In genomic region chr3:26874706-26875105, GRCm38 (mm10) we compare ENCODE assay signal across 16 mouse cellular contexts.
DNase-seq lines count a peak whose midpoint lies in the region; ATAC-seq lines count a peak whose summit lies in the region.
"Had no signal": no experiment of that assay in that cellular context is flagged by ENCODE, and none has a peak within 500 bp of the region (broad histone marks: within the 10 kb centered on the region; RNA-seq: fewer than 3 reads in every experiment).

No protein-coding gene starts in this region.

- ATAC-seq in forebrain, embryonic 13.5 days = peak; percentile 72; the same call in 1 of the 2 replicates
- ATAC-seq: intestine, embryonic 16.5 days had no signal

- no peaks in the 10 kb centered on the region for H3K27me3 ChIP-seq in forebrain, embryonic 13.5 days
- H3K27me3 ChIP-seq in forebrain, embryonic 10.5 days (ENCODE audit: poor library complexity, severe bottlenecking) = no peaks in the 10 kb centered on the region
- H3K27me3 ChIP-seq: embryonic facial prominence, embryonic 12.5 days; heart, embryonic 13.5 days; limb, embryonic 12.5 days had no signal

- DNase-seq in forebrain, embryonic 10.5 days (ENCODE audit: extremely low spot score, low spot score) = no peak
- peak; percentile 60 to 63 for DNase-seq in layer of hippocampus, postnatal 10 days (ENCODE audit: low spot score in 2 of 2)
- no peak for DNase-seq in layer of hippocampus, postnatal 25 days (ENCODE audit: extremely low spot score in 1 of 2, low spot score in 1 of 2)
- DNase-seq in brain, adult 2 months (ENCODE audit: low read depth, low spot score) = peak; percentile 49
- DNase-seq in cerebellum, postnatal 14 days = peak; percentile 63 to 76
- DNase-seq in gastrocnemius, postnatal 25 days = no peak
- no peak for DNase-seq in kidney, adult 18-20 months
- DNase-seq: heart, postnatal 4 days; kidney, postnatal 10 days; lung, postnatal 10 days had no signal

- H3K9me3 ChIP-seq in forebrain, embryonic 13.5 days (replicated peaks) = no peaks in the 10 kb centered on the region
- H3K9me3 ChIP-seq in forebrain, embryonic 10.5 days = no peaks in the 10 kb centered on the region
- H3K9me3 ChIP-seq: embryonic facial prominence, embryonic 12.5 days; heart, embryonic 13.5 days; limb, embryonic 12.5 days had no signal

- WGBS in forebrain, embryonic 13.5 days = 84% methylated on average over 2 of the region's 2 CpGs
- WGBS in forebrain, embryonic 10.5 days = 96% methylated on average over 2 of the region's 2 CpGs

- no peak overlapping the region for H3K9ac ChIP-seq in forebrain, embryonic 13.5 days
- H3K9ac ChIP-seq: embryonic facial prominence, embryonic 12.5 days; heart, embryonic 13.5 days; limb, embryonic 12.5 days; liver, embryonic 14.5 days had no signal

- H3K4me3 ChIP-seq in forebrain, embryonic 13.5 days = no peak overlapping the region
- H3K4me3 ChIP-seq in forebrain, embryonic 10.5 days = no peak overlapping the region
- H3K4me3 ChIP-seq: embryonic facial prominence, embryonic 12.5 days; heart, embryonic 13.5 days; limb, embryonic 12.5 days had no signal

- no peaks in the 10 kb centered on the region for H3K36me3 ChIP-seq in forebrain, embryonic 13.5 days (ENCODE audit: poor library complexity, severe bottlenecking)
- H3K36me3 ChIP-seq in forebrain, embryonic 10.5 days (replicated peaks) = no peaks in the 10 kb centered on the region
- H3K36me3 ChIP-seq: embryonic facial prominence, embryonic 12.5 days; heart, embryonic 13.5 days; limb, embryonic 12.5 days had no signal

- no peak overlapping the region for H3K4me2 ChIP-seq in forebrain, embryonic 13.5 days
- H3K4me2 ChIP-seq: embryonic facial prominence, embryonic 12.5 days; heart, embryonic 13.5 days; limb, embryonic 12.5 days had no signal

- H3K4me1 ChIP-seq in forebrain, embryonic 13.5 days = no peaks in the 10 kb centered on the region
- H3K4me1 ChIP-seq in forebrain, embryonic 10.5 days = no peaks in the 10 kb centered on the region
- H3K4me1 ChIP-seq: embryonic facial prominence, embryonic 12.5 days; heart, embryonic 13.5 days; limb, embryonic 12.5 days had no signal

- H3K27ac ChIP-seq in forebrain, embryonic 13.5 days = no peak overlapping the region
- H3K27ac ChIP-seq in forebrain, embryonic 10.5 days = no peak overlapping the region
- H3K27ac ChIP-seq: embryonic facial prominence, embryonic 12.5 days; heart, embryonic 13.5 days; limb, embryonic 12.5 days; liver, embryonic 14.5 days had no signal

Comparison
In these comparisons a context has a peak if more than half of its experiments do, and no peak if none do; other contexts are left out.
1. DNase-seq: peak in layer of hippocampus, postnatal 10 days (2 of 2), brain, adult 2 months (single experiment) and cerebellum, postnatal 14 days (2 of 2); none in forebrain, embryonic 10.5 days (single experiment), layer of hippocampus, postnatal 25 days (0 of 2), gastrocnemius, postnatal 25 days (single experiment) and kidney, adult 18-20 months (single experiment).